Mouse (Mus musculus) lung, adult 2 months (tissue): Measurements from ENCODE around the gene Dhdh. TPM values are rescaled to one million over a fixed set of nuclear protein-coding genes. Genes with fewer than 3 reads are reported as not detected.
"Not testable (repeated sequence)": the region's sequence is repeated elsewhere in the genome, so short reads cannot be mapped to it uniquely, and the experiment has no call there.

ENCODE experiments used
- DNase-seq: peaks from one replicate; pipeline ENCODE4 v3.0.0; 2022
- H3K4me1 ChIP-seq: fragments of 200-500 bp; 2 replicates; pipeline ENCODE4 v1.6.1; 2011; ENCODE audit warnings: low read length; ENCODE audit not compliant: control insufficient read depth, insufficient read depth
- H3K4me3 ChIP-seq: fragments of 200-500 bp; replicated peaks from 2 replicates; pipeline ENCODE3; 2011; ENCODE audit warnings: low read depth, mild to moderate bottlenecking, control low read depth, low read length; ENCODE audit errors: extremely low read depth
- CTCF ChIP-seq: fragments of 200-500 bp; IDR thresholded peaks from 2 replicates; pipeline ENCODE4 v1.5.1; 2011; ENCODE audit warnings: mild to moderate bottlenecking, low read length, control low read depth; ENCODE audit not compliant: insufficient read depth
- POLR2A ChIP-seq: fragments of 200-500 bp; IDR thresholded peaks from 2 replicates; pipeline ENCODE4 v1.6.1; 2011; ENCODE audit warnings: low read depth, mild to moderate bottlenecking, control low read depth, low read length, borderline replicate concordance; ENCODE audit errors: extremely low read depth
- WGBS: fragments of 180-500 bp; shearing (Covaris S2); methylation state at CpG from one replicate; pipeline ENCODE4 v1.1.7; 2018; 5-methylcytosine and 5-hydroxymethylcytosine counted together
- polyA plus RNA-seq: library from polyadenylated mRNA; depleted of rRNA; stranded (reverse); fragments of >200 nt; gene quantifications from 2 replicates; pipeline ENCODE4 v1.2.3, GENCODE M21; 2012

Gene Dhdh
- polyA plus RNA-seq, 1 experiment = 5.4 TPM

GRCm38 (mm10) chr7:45491264-45491663, 2.7 kb upstream of the Dhdh start:
- Histone ChIP-seq H3K4me3 (no peak overlapping the region), H3K4me1 (peaks cover 3% of the 10 kb centered on the region; the same call in 1 of the 2 replicates)
- TF ChIP-seq POLR2A (peak; percentile 35; the same call in 1 of the 2 replicates), CTCF (no peak)
- DNase-seq = peak; percentile 30
- WGBS = 8% methylated on average over 3 of the region's 3 CpGs

- TF ChIP-seq POLR2A (no peak), CTCF (no peak)
- no peak for DNase-seq
- WGBS = 43% methylated on average over 9 of the region's 9 CpGs
- peaks cover 3% of the 10 kb centered on the region; the same call in 1 of the 2 replicates for H3K4me1 ChIP-seq
- H3K4me3 ChIP-seq = no peak overlapping the region
Observed at GRCm38 (mm10) chr7:45490822-45491221, 2.2 kb upstream of the Dhdh start.

- peaks cover 3% of the 10 kb centered on the region; the same call in 1 of the 2 replicates for H3K4me1 ChIP-seq
- 83% methylated on average over 7 of the region's 7 CpGs for WGBS
- no peak for DNase-seq
- no peak overlapping the region for H3K4me3 ChIP-seq
- TF ChIP-seq POLR2A (no peak), CTCF (no peak)
Observed at GRCm38 (mm10) chr7:45489578-45489977, 973 bp upstream of the Dhdh start.

- WGBS = 61% methylated on average over 11 of the region's 11 CpGs
Observed at GRCm38 (mm10) chr7:45487861-45488292, 728 bp downstream of the Dhdh start.

GRCm38 (mm10) chr7:45486761-45487415, 1.7 kb downstream of the Dhdh start, which contains the start of gene Gm45808:
Gene Gm45808, minus strand, starts transcription at chr7:45486811.
- peaks cover 3% of the 10 kb centered on the region; the same call in 1 of the 2 replicates for H3K4me1 ChIP-seq
- 78% methylated on average over 12 of the region's 12 CpGs for WGBS
- no peak for TF ChIP-seq CTCF
- no peak for TF ChIP-seq POLR2A
- H3K4me3 ChIP-seq = no peak within 1 kb of the TSS
- DNase-seq = no peak

More at GRCm38 (mm10) chr7:45487861-45488292, 728 bp downstream of the Dhdh start:
- peaks cover 3% of the 10 kb centered on the region; the same call in 1 of the 2 replicates for H3K4me1 ChIP-seq
- TF ChIP-seq POLR2A (no peak), CTCF (no peak)
- no peak overlapping the region for H3K4me3 ChIP-seq
- no peak for DNase-seq

- whole genome bisulfite sequencing = 62% methylated on average over 7 of the region's 7 CpGs
- no peak for TF ChIP-seq CTCF
- no peak for TF ChIP-seq POLR2A
- DNase-seq = no peak
- peaks cover 3% of the 10 kb centered on the region; the same call in 1 of the 2 replicates for H3K4me1 ChIP-seq
- no peak overlapping the region for H3K4me3 ChIP-seq
Observed at GRCm38 (mm10) chr7:45486158-45486557, 2.4 kb downstream of the Dhdh start.

GRCm38 (mm10) chr7:45484985-45485384, 3.6 kb downstream of the Dhdh start:
- H3K4me3 ChIP-seq, H3K4me1 ChIP-seq, DNase-seq: not testable (repeated sequence)
- 89% methylated on average over 5 of the region's 5 CpGs for WGBS

GRCm38 (mm10) chr7:45482166-45482565, 6.4 kb downstream of the Dhdh start:
- no peak for TF ChIP-seq CTCF
- no peak for DNase-seq
- H3K4me3 ChIP-seq = no peak overlapping the region
- no peaks in the 10 kb centered on the region for H3K4me1 ChIP-seq
- WGBS = 74% methylated on average over 1 of the region's 1 CpGs

- 42% methylated on average over 15 of the region's 15 CpGs for WGBS
- H3K4me3 ChIP-seq = no peak within 1 kb of the TSS
- TF ChIP-seq POLR2A = no peak
- TF ChIP-seq CTCF = no peak
- H3K4me1 ChIP-seq = no peaks in the 10 kb centered on the region
- peak; percentile 57 for DNase-seq
Observed at GRCm38 (mm10) chr7:45481374-45481927, 7.2 kb downstream of the Dhdh start, which contains the start of gene Tulp2. Gene Tulp2, plus strand, starts transcription at chr7:45481877.

GRCm38 (mm10) chr7:45480310-45480709, 8.3 kb downstream of the Dhdh start:
- not testable (repeated sequence) for DNase-seq, H3K4me1 ChIP-seq, H3K4me3 ChIP-seq
- WGBS = 81% methylated on average over 3 of the region's 4 CpGs

- DNase-seq = no peak
- 96% methylated on average over 7 of the region's 7 CpGs for WGBS
- Histone ChIP-seq H3K4me1 (no peaks in the 10 kb centered on the region), H3K4me3 (no peak overlapping the region)
- TF ChIP-seq CTCF = no peak
- TF ChIP-seq POLR2A = no peak
Observed at GRCm38 (mm10) chr7:45478774-45479173, 9.8 kb downstream of the Dhdh start.
